Mouse (Mus musculus): ENCODE measurements around the gene Smurf1. TPM values are rescaled to one million over a fixed set of nuclear protein-coding genes. Genes with fewer than 3 reads are reported as not detected.
A peak's percentile ranks its signal among the peaks of the same experiment; 100 is the strongest.

Smurf1 gene
- polyA plus RNA-seq, 1 experiment from 2014 or later: 36.0 TPM

DNA sequence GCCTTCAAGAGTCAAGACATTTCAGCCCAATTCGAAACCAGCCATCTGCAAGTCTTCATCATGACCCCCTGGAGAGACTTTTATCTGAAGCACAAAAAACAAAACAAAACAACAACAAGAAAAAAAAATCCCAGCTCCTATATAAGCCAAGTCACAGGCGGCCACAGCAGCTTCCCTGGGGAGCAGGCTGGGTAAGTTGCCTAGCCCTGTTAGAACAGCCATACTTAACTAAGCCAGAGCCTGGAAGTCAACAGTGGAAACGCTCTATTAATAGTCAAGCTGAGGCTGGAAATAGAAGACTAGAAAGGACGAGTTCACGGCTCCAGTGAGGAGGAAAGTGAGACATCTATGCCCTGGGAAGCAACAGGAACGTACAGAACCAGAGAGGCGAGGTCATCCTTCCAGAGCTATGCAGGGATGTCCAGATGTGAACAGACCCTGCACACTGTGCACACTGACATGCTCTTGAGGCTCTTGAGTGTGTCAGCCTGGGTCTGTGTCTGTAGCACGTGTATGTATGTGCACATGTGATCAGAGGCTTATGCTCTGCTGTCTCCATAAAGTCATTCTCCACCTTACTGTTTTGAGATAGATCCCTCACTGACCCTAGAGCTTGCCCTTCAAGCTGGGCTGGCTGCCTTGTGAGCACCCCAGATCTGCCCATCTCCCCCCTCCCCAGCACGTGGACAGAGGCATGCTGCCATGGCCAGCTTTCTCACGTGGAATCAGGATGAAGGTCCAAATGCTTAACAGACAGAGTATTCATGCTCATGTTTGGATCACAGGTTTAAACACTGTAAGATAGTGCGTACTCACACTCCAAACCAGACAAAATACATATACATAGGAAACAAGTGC lies 36.6 kb downstream of the Smurf1 start:
- Histone ChIP-seq H3K36me3 (no peaks in the 10 kb centered on the region), H3K27me3 (no peaks in the 10 kb centered on the region), H3K4me1 (replicated peaks) (peaks cover 21% of the 10 kb centered on the region), H3K9ac (no peak overlapping the region), H3K9me3 (no peaks in the 10 kb centered on the region), H3K4me2 (no peak overlapping the region), H3K27ac (replicated peaks) (no peak overlapping the region), H3K4me3 (no peak overlapping the region)
- ATAC-seq (ENCODE audit: low FRiP score, low read depth): no peak; the same call in 1 of the 2 replicates
- 54% methylated on average over 11 of the region's 11 CpGs for WGBS

DNA sequence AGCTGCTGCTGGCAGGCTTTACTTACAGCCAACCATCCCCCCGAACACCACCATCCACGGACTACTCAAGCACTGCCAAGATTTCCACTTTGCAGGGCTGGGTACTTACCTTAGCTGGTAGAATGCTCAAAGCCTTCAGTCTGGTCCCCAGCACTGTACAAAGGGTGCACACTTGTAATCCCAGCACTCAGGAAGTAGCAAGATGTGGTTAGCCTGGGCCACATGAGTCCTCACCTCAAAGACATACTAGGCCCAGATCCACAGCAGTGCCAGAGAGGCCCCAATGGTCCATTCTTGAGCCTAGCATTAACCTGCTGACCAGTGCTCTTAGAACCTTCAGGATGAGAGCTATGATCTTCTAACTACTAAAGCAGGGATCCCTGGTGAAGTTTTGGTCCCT lies 39.4 kb downstream of the Smurf1 start:
- Histone ChIP-seq H3K9me3 (no peaks in the 10 kb centered on the region), H3K9ac (no peak overlapping the region), H3K4me2 (no peak overlapping the region), H3K27me3 (no peaks in the 10 kb centered on the region), H3K27ac (replicated peaks) (no peak overlapping the region), H3K36me3 (no peaks in the 10 kb centered on the region), H3K4me1 (replicated peaks) (peaks cover 27% of the 10 kb centered on the region), H3K4me3 (no peak overlapping the region)
- no peak for ATAC-seq (ENCODE audit: low FRiP score, low read depth)
- WGBS: 89% methylated on average over 2 of the region's 2 CpGs

DNA sequence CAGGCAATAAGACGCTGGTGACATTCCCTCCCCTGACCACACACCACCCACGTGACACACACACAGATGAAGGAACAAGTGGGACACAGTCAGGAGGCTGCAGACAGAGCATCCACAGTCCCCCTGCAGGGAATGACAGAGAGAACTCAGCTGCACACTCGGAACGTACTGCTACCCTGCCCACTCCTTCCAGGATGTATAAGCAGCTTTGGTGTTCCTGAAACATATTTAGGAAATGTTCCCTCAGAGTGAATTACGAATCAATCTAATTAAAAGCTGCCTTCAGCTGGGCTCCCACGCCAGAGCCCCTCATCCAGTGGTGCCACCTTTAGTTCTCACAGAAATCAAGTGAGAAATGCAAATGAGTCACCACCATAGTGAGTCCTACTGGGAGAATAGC lies 42.3 kb downstream of the Smurf1 start:
- no peaks in the 10 kb centered on the region for H3K27me3 ChIP-seq
- ATAC-seq (ENCODE audit: low FRiP score, low read depth): peak; percentile 29; the same call in 1 of the 2 replicates
- no peak overlapping the region for H3K4me3 ChIP-seq
- H3K4me1 ChIP-seq (replicated peaks): peaks cover 34% of the 10 kb centered on the region
- H3K9ac ChIP-seq: no peak overlapping the region
- no peak overlapping the region for H3K27ac ChIP-seq (replicated peaks)
- H3K36me3 ChIP-seq: no peaks in the 10 kb centered on the region
- no peak overlapping the region for H3K4me2 ChIP-seq
- WGBS: 41% methylated on average over 6 of the region's 6 CpGs
- H3K9me3 ChIP-seq: no peaks in the 10 kb centered on the region

DNA sequence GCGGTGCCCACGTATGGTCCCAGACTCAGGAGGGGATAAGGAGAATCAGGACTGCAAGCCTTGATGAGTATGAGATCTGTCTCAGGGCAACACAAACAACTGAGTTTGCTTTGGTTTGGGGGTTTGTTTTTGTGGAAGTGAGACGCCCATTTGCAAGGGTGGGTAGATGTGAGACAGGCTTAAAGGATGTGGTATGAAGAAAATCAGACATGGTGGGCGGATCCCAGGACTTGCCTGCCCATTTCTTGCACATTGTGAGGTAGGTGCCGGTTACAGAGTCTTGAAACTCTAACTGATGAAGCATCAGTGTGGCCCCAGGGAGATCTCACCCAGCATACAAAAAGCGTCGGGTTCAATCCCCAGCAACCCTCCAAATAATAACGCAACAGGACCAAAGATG lies 45.9 kb downstream of the Smurf1 start:
- 86% methylated on average over 8 of the region's 8 CpGs for WGBS
- Histone ChIP-seq H3K4me1 (replicated peaks) (peaks cover 40% of the 10 kb centered on the region), H3K36me3 (no peaks in the 10 kb centered on the region), H3K27me3 (no peaks in the 10 kb centered on the region), H3K9me3 (no peaks in the 10 kb centered on the region), H3K27ac (replicated peaks) (no peak overlapping the region), H3K4me2 (no peak overlapping the region), H3K4me3 (no peak overlapping the region), H3K9ac (no peak overlapping the region)
- no peak for ATAC-seq (ENCODE audit: low FRiP score, low read depth)

DNA sequence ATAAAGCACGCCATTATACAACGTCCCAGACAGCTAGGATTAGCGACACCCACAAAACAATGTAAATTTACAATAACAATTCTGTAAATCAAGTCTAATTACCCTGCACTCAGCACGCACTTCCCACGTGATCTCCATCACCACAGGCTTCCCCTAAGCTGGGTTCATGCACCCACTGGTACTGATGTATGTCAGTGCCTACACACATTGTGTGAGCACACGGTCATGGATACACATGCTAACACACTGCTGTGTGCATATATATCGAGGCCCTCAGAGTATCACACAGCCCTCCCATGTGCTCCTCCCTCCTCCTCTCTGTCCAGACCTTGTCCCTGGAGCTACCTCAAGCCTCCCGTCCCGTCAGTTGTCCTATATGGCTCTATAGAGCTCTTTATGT lies 46.5 kb downstream of the Smurf1 start:
- Histone ChIP-seq H3K9me3 (no peaks in the 10 kb centered on the region), H3K36me3 (no peaks in the 10 kb centered on the region), H3K27me3 (no peaks in the 10 kb centered on the region), H3K4me3 (no peak overlapping the region), H3K4me1 (replicated peaks) (peaks cover 46% of the 10 kb centered on the region), H3K27ac (replicated peaks) (no peak overlapping the region), H3K4me2 (no peak overlapping the region), H3K9ac (no peak overlapping the region)
- WGBS: 67% methylated on average over 9 of the region's 9 CpGs
- no peak; the same call in 1 of the 2 replicates for ATAC-seq (ENCODE audit: low FRiP score, low read depth)

DNA sequence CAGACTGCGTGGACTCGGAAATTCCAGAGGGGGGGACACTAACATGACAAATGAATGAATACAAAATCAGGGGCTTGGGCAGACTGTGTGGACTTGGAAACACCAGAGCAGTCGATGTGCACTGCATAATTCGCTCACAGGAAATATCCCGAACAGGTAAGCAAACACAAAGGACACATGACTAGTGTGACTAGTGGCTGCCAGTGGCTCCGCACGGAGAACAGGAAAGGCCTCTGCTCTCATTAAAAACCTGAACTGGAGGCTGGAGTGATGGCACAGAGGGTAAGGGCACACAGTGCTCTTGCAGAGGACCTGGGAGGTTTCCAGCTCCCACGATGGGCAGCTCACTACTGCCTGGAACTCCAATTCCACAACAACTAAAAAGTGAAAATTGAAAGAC lies 47.4 kb downstream of the Smurf1 start:
- no peaks in the 10 kb centered on the region for H3K27me3 ChIP-seq
- no peak for ATAC-seq (ENCODE audit: low FRiP score, low read depth)
- H3K9me3 ChIP-seq: no peaks in the 10 kb centered on the region
- H3K4me3 ChIP-seq: no peak overlapping the region
- peaks cover 49% of the 10 kb centered on the region for H3K4me1 ChIP-seq (replicated peaks)
- no peak overlapping the region for H3K4me2 ChIP-seq
- WGBS: 73% methylated on average over 8 of the region's 8 CpGs
- no peak overlapping the region for H3K9ac ChIP-seq
- H3K27ac ChIP-seq (replicated peaks): no peak overlapping the region
- no peaks in the 10 kb centered on the region for H3K36me3 ChIP-seq

DNA sequence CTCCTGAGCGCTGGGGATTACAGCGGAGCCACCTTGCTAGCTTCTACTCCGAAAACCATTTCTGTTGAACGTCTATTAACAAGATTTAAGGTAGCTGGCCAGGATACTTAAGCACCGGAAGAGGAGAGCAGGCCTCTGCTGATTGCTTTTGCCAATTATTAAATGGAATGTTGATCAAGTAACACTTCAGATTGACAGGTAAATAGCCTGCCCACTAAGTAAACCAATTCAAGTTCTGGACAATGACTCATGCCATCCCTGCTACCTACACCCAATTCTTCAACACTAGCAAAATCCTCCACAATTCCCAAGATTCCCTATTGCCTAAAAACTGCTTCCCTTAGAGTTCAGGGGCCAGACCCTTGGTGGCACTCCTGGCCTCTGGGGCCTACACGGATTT lies 48.5 kb downstream of the Smurf1 start:
- Histone ChIP-seq H3K27ac (replicated peaks) (no peak overlapping the region), H3K4me2 (no peak overlapping the region), H3K4me3 (no peak overlapping the region), H3K9me3 (no peaks in the 10 kb centered on the region), H3K27me3 (no peaks in the 10 kb centered on the region), H3K4me1 (replicated peaks) (peaks cover 45% of the 10 kb centered on the region), H3K36me3 (no peaks in the 10 kb centered on the region), H3K9ac (no peak overlapping the region)
- 91% methylated on average over 6 of the region's 6 CpGs for WGBS
- ATAC-seq (ENCODE audit: low FRiP score, low read depth): no peak

DNA sequence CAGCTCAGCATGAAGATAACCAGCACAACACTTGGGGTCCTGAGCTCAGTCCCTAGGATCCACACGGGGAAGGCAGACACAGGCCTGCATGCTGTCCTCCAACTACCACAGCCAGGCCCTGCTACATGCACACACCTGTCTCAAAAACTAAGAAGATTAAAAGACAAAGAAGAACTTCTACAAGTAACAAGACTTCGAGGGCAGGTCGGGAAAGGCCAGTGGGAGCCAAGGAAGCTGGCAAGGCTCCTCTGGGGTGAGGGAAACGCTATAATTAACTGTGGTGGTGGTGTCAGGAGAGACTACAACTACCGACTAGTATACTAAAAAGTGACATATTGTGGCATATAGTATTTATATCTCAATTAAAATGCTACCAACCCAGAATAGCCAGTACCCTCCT lies 49.8 kb downstream of the Smurf1 start:
- Histone ChIP-seq H3K4me2 (no peak overlapping the region), H3K27ac (replicated peaks) (no peak overlapping the region), H3K36me3 (no peaks in the 10 kb centered on the region), H3K4me3 (no peak overlapping the region), H3K27me3 (no peaks in the 10 kb centered on the region), H3K9me3 (no peaks in the 10 kb centered on the region), H3K9ac (no peak overlapping the region), H3K4me1 (replicated peaks) (peaks cover 50% of the 10 kb centered on the region)
- WGBS: 77% methylated on average over 5 of the region's 5 CpGs
- no peak for ATAC-seq (ENCODE audit: low FRiP score, low read depth)

DNA sequence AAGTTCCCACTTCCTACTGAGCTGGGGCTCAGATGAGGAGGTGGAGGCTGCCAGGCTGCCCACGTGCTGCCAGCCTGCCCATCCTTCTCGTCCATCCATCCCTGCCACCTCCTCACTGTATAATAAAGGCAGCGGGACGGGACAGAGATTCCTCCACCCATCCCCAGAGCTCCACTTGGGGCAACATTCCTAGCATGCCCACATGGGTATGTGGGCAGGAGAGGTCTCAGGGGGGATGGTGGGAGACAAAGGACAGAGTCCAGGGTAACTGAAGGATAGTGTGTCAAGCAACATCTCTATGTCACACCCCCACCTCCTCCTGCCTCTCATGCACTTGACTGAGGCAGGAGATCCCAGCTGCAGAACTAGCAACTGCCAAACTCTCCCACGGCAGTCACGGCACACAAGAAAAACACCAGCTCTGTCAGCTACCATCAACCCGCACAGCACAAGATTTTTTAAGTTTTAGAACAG lies 51.2 kb downstream of the Smurf1 start:
- H3K9ac ChIP-seq: no peak overlapping the region
- peaks cover 50% of the 10 kb centered on the region for H3K4me1 ChIP-seq (replicated peaks)
- H3K27me3 ChIP-seq: no peaks in the 10 kb centered on the region
- no peaks in the 10 kb centered on the region for H3K36me3 ChIP-seq
- WGBS: 31% methylated on average over 7 of the region's 7 CpGs
- H3K4me2 ChIP-seq: no peak overlapping the region
- no peaks in the 10 kb centered on the region for H3K9me3 ChIP-seq
- H3K4me3 ChIP-seq: no peak overlapping the region
- no peak for ATAC-seq (ENCODE audit: low FRiP score, low read depth)
- H3K27ac ChIP-seq (replicated peaks): no peak overlapping the region

DNA sequence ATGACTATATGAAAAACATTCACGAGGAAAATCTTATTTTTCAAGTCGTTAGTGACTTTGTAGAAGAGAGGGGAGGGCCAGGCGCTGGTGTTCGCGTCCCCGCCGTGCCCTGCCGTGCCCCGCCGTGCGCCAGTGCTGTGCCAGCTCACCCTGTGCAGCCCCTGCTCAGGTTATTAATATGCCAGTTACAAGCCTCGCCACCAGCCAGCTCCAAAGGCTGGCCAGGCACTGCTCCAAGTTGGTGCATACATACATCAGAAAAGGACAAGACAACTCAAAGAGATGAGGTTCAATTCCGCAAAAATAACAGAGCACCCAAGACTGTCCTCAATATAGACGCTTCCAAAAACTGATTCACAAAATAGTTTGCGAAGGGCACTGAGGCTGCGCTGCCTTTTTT lies 51.7 kb downstream of the Smurf1 start:
- 65% methylated on average over 16 of the region's 16 CpGs for WGBS
- ATAC-seq (ENCODE audit: low FRiP score, low read depth): peak; percentile 31; the same call in 1 of the 2 replicates
- no peak overlapping the region for H3K4me3 ChIP-seq
- no peak overlapping the region for H3K4me2 ChIP-seq
- H3K36me3 ChIP-seq: no peaks in the 10 kb centered on the region
- no peaks in the 10 kb centered on the region for H3K9me3 ChIP-seq
- no peak overlapping the region for H3K9ac ChIP-seq
- no peaks in the 10 kb centered on the region for H3K27me3 ChIP-seq
- no peak overlapping the region for H3K27ac ChIP-seq (replicated peaks)
- peaks cover 47% of the 10 kb centered on the region for H3K4me1 ChIP-seq (replicated peaks)

DNA sequence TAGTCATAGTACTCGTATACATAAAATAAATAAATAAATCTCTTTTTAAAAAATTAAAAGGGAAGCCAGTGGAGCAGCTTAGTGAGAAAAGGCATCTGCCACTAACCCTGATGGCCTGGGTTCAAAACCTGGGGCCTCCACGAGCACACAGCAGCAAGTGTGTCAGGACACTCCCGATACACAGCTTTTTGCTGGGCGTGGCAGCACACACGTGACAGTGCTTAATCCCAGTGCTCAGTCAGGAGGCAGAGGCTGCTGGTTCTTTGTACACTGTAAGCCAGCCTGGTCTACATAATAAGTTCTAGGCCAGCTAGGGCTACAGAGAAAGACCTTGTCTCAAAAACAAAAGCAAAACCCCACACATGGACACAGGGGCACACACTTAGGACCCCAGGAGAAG lies 52.3 kb downstream of the Smurf1 start:
- Histone ChIP-seq H3K4me3 (no peak overlapping the region), H3K9ac (no peak overlapping the region), H3K27ac (replicated peaks) (no peak overlapping the region), H3K4me1 (replicated peaks) (peaks cover 43% of the 10 kb centered on the region), H3K9me3 (no peaks in the 10 kb centered on the region), H3K27me3 (no peaks in the 10 kb centered on the region), H3K36me3 (no peaks in the 10 kb centered on the region), H3K4me2 (no peak overlapping the region)
- no peak for ATAC-seq (ENCODE audit: low FRiP score, low read depth)
- 80% methylated on average over 5 of the region's 5 CpGs for WGBS

DNA sequence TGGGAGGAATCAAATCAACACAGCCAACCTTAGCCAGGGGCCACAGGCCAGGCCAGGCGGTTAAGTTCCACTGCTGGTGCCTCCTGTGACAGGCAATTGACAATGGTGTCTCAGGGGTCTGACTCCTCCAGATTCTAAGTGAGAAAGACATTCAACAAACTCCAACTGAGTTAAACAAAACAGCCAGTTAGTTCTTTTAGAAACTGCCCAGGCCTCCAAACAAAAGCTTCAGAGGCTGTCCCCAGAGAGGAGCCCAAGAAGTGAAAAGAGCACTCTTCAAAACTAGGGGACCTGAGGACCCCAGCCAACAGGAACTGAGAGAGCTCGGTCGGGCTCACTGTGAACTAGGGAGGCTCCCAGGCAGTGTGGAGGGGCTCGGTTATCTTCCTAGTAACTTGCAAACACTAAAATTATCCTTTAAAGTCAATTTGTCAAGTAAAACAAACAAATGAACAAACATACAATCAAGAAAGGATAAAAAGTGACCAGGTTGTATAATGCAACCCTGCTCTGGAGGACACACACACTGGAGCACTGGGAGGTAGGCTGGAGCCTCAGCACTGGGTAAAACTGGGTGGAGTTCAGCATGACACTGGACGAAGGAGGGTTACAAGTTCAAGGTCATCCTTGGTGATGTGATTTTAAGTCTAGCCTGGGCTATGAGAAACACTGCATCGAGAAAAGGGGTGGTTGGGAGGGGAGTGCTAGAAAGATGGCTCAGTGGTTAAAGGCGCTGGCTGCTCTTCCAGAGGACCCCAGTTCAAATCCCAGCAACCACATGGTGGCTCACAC lies 52.9 kb downstream of the Smurf1 start:
- 35% methylated on average over 7 of the region's 7 CpGs for WGBS
- H3K9me3 ChIP-seq: no peaks in the 10 kb centered on the region
- H3K36me3 ChIP-seq: no peaks in the 10 kb centered on the region
- H3K27me3 ChIP-seq: no peaks in the 10 kb centered on the region
- no peak overlapping the region for H3K4me2 ChIP-seq
- H3K4me1 ChIP-seq (replicated peaks): peaks cover 40% of the 10 kb centered on the region
- no peak overlapping the region for H3K4me3 ChIP-seq
- ATAC-seq (ENCODE audit: low FRiP score, low read depth): no peak
- no peak overlapping the region for H3K27ac ChIP-seq (replicated peaks)
- H3K9ac ChIP-seq: no peak overlapping the region

Measured in hindbrain, embryonic 15.5 days (tissue).